Mouse (Mus musculus): ENCODE results near the gene Gpbp1. TPM values are rescaled to one million over a fixed set of nuclear protein-coding genes. Genes with fewer than 3 reads are reported as not detected.

Gpbp1 gene
- total RNA-seq, 2 experiments from 2014 or later = 46.0 to 50.7 TPM

DNA sequence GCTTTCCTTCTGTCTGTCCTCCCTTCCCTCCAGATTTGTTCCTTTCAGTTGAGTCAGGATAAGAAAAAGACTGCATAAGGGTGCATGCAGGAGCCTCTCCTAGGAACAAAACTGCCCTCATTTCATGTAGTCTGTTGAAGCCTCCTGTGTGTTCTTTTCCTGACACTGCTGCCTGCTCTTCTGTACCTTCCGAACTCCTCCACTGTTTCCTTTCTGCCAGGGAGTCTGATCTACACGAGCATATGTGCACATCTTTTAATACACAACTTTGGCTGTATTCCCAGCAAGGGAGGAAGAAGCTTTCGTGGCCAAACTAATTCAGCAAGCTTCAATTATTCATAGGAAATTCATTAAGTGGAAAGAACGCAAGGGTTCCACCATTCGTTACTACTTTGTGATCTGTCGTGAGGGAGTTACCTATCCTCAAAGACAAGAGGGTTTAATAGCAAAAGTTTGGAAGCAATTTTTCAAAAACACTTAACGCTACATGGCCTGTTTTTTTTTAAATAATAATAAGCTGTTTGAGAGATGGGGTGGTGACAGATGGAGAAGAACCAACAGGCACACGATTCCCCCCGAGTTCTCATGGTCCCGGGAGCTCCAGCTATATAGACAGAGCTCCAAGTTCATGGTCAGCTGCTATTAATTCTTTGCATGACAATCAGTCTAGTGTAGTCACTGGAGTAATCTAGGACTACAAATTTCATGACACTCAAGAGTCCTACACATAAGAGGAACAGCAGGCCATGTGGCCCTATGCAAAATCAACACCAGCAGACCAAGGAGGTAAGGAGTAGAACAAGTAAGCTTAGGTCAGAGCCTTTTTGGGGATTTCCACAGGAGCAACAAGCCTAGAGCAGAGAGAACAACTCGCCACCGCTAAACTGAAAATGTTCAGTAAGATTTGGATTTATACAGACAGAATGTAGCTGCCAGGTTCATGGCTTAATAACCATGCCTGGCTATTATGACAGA lies 105.6 kb downstream of the Gpbp1 start:
- intact Hi-C loops (cut with DNase I) = no loop called here

More for the DNA sequence above, 105.6 kb downstream of the Gpbp1 start:
- no peak for DNase-seq

Other genes with a start within 250 kb of the Gpbp1 start
- not detected for gene Actbl2, start 235.1 kb downstream of the Gpbp1 start, total RNA-seq (2021)
- not detected for gene Gm49496, start 59.8 kb upstream of the Gpbp1 start, total RNA-seq (2021)
- gene Gm10198, start 102.7 kb upstream of the Gpbp1 start, total RNA-seq (2021) = not detected
- gene Mier3, start 190.9 kb upstream of the Gpbp1 start, total RNA-seq (2021) = 10 to 100 TPM; 18.5 to 22.4 TPM

All from heart, postnatal 14 days (tissue).